Mouse (Mus musculus): ENCODE results near the gene Ulk4. TPM values are rescaled to one million over a fixed set of nuclear protein-coding genes. Genes with fewer than 3 reads are reported as not detected.

Gene Ulk4
- polyA plus RNA-seq, 1 experiment from 2014 or later = 122 TPM

DNA sequence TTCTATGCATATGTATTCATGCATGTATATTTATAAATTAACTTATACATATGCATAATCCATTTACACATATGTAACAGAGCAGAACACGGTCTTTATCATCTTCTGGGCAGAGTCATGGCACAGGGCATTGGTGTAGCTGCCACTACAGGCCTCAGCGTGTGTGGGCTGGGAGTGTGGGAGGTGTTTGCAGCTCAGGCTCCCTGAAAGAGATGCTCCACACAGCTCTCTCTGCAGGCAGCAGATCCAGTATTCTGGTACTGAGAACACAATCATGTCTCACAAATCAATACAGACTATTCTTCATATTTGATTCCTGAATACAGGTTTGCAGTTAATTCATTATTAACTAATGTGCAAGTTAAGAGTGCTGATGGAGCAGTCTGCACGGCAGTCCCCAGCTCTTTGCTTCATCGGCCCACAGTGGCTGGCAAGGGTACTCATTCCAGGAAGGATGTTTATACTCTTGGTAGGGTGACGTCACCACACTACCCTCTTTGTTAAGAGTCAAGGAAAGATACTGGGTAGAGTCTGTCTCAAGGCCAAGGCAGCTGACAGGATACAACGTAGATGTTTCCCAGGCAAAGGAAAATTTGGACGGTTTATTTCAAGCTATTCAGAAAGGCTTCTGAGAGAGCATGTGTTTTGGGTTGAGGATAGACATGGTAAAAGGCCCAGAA, 276.2 kb downstream of the Ulk4 start:
- H3K36me3 ChIP-seq (ENCODE audit: insufficient read depth, low read length) = no peaks in the 10 kb centered on the region
- TF ChIP-seq CTCF (IDR thresholded peaks at IDR 0.05) = no peak
- TF ChIP-seq EP300 (IDR thresholded peaks at IDR 0.05) = peak; percentile 22; the same call in 1 of the 2 replicates
- H3K4me1 ChIP-seq (ENCODE audit: insufficient read depth, low read depth, low read length) = peaks cover 5% of the 10 kb centered on the region
- H3K4me3 ChIP-seq (ENCODE audit: low read depth, low read length) = no peak overlapping the region
- DNase-seq (ENCODE audit: low spot score) (peak; percentile 85), ATAC-seq (peak; percentile 91)
- H3K27ac ChIP-seq (ENCODE audit: low read length) = peak overlapping the region; percentile 81
- 24% methylated on average over 7 of the region's 7 CpGs for WGBS
- H3K4me2 ChIP-seq (replicated peaks; ENCODE audit: low read depth, low read length) = no peak overlapping the region
- no peaks in the 10 kb centered on the region for H3K9me3 ChIP-seq (ENCODE audit: low read length)
- H3K27me3 ChIP-seq (replicated peaks; ENCODE audit: insufficient read depth, low read length) = no peaks in the 10 kb centered on the region
- H3K9ac ChIP-seq (replicated peaks; ENCODE audit: low read depth) = no peak overlapping the region

DNA sequence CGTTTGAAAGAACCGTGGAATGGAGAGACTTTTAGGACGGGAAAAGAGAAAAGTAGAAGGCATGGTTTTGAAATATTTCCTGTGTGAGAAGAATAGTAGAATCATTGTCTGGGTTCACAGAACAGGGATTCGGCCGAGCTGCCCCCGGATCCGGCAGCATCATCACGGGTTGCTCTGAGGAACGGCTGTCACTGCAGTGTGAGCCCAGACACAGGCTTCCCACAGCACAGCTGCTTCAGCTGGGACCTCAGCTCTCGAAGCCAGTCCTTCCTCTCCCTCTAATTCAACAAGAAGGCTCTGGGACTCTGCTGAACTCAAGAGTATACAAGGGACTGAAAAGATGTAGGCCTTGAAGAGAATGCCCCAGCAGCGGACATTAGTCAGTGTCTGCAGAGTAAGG, 278.3 kb downstream of the Ulk4 start:
- TF ChIP-seq EP300 (IDR thresholded peaks at IDR 0.05) = no peak
- TF ChIP-seq CTCF (IDR thresholded peaks at IDR 0.05) = no peak
- 66% methylated on average over 11 of the region's 11 CpGs for WGBS
- ATAC-seq = no peak
- no peaks in the 10 kb centered on the region for H3K36me3 ChIP-seq (ENCODE audit: insufficient read depth, low read length)
- no peak overlapping the region for H3K27ac ChIP-seq (ENCODE audit: low read length)
- no peaks in the 10 kb centered on the region for H3K9me3 ChIP-seq (ENCODE audit: low read length)
- H3K4me1 ChIP-seq (ENCODE audit: insufficient read depth, low read depth, low read length) = peaks cover 5% of the 10 kb centered on the region
- no peak overlapping the region for H3K4me2 ChIP-seq (replicated peaks; ENCODE audit: low read depth, low read length)
- no peak overlapping the region for H3K4me3 ChIP-seq (ENCODE audit: low read depth, low read length)
- DNase-seq (ENCODE audit: low spot score) = no peak
- no peak overlapping the region for H3K9ac ChIP-seq (replicated peaks; ENCODE audit: low read depth)
- no peaks in the 10 kb centered on the region for H3K27me3 ChIP-seq (replicated peaks; ENCODE audit: insufficient read depth, low read length)

DNA sequence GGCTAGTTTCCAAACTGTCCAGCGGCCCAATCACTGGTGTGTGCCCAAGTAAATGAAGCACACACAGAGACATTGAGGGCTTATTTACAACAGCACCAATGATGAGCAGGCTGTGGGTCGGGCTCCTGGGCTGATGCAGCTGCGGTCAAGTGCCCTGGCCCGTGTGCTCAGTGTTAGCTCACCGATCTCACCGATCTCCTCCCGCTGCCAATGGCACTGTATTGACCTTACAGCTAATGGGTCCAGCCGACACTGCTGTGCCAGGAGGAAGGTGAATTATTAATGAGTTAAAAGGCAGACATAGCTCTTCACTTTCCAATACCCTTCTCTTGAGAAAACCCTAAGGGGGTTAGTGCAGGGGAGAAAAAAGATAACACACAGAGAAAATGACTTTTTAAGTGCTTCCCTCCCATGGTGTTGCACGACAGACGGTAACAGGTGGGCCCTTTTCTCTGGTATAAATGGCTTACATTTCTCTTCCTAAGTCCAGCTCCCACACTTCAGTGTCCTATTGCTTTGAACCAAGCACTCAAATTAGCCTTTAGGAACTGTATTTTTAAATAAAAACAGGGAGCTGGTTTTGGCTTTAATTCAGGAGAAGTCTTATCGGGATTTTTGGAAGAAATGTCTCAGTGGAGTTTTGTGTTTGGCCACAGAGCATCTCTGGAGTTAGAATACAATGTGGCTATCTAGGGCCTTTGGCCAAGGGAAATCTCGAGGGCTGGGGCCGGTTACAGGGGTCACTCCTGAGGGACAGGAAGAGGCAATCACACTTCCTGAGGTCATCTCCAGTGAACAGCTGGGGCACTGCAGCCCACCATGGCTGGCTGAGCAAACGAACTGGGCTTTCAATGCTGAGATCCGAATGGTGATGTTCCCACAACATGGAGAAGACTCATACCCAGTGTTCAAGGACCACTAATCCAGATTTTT, 282.5 kb downstream of the Ulk4 start:
- Histone ChIP-seq H3K9me3 (ENCODE audit: low read length) (no peaks in the 10 kb centered on the region), H3K9ac (replicated peaks; ENCODE audit: low read depth) (no peak overlapping the region), H3K36me3 (ENCODE audit: insufficient read depth, low read length) (no peaks in the 10 kb centered on the region), H3K27ac (ENCODE audit: low read length) (no peak overlapping the region), H3K4me3 (ENCODE audit: low read depth, low read length) (no peak overlapping the region), H3K27me3 (replicated peaks; ENCODE audit: insufficient read depth, low read length) (no peaks in the 10 kb centered on the region), H3K4me2 (replicated peaks; ENCODE audit: low read depth, low read length) (no peak overlapping the region), H3K4me1 (ENCODE audit: insufficient read depth, low read depth, low read length) (no peaks in the 10 kb centered on the region)
- DNase-seq (ENCODE audit: low spot score) (no peak), ATAC-seq (no peak)
- TF ChIP-seq EP300 (IDR thresholded peaks at IDR 0.05) (no peak), CTCF (IDR thresholded peaks at IDR 0.05) (no peak)
- WGBS = 49% methylated on average over 15 of the region's 15 CpGs

DNA sequence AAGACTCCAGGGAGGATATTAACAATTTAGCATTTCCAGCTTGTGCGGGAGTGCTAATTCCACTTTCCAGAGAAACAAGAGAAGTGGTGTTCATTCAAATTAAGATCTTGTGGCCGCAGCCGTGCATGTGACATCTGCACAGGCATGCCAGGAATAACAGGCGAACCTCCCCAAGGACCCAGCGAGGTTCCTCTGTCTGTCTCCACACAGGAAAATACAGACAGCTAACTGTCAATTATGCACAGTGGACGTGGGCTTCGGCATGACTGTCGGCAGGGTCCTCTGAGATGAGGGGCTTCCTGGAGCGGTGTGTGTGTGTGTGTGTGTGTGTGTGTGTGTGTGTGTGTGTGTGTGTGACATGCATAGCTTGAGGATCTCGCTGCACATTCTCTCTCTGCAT, 284.0 kb downstream of the Ulk4 start:
- TF ChIP-seq CTCF (IDR thresholded peaks at IDR 0.05) (no peak), EP300 (IDR thresholded peaks at IDR 0.05) (no peak)
- Histone ChIP-seq H3K4me2 (replicated peaks; ENCODE audit: low read depth, low read length) (no peak overlapping the region), H3K27ac (ENCODE audit: low read length) (no peak overlapping the region), H3K27me3 (replicated peaks; ENCODE audit: insufficient read depth, low read length) (no peaks in the 10 kb centered on the region), H3K9me3 (ENCODE audit: low read length) (no peaks in the 10 kb centered on the region), H3K4me3 (ENCODE audit: low read depth, low read length) (no peak overlapping the region), H3K36me3 (ENCODE audit: insufficient read depth, low read length) (no peaks in the 10 kb centered on the region), H3K9ac (replicated peaks; ENCODE audit: low read depth) (no peak overlapping the region), H3K4me1 (ENCODE audit: insufficient read depth, low read depth, low read length) (peaks cover 3% of the 10 kb centered on the region; the same call in 1 of the 2 replicates)
- DNase-seq (ENCODE audit: low spot score) = no peak
- WGBS = 76% methylated on average over 10 of the region's 10 CpGs
- no peak for ATAC-seq

DNA sequence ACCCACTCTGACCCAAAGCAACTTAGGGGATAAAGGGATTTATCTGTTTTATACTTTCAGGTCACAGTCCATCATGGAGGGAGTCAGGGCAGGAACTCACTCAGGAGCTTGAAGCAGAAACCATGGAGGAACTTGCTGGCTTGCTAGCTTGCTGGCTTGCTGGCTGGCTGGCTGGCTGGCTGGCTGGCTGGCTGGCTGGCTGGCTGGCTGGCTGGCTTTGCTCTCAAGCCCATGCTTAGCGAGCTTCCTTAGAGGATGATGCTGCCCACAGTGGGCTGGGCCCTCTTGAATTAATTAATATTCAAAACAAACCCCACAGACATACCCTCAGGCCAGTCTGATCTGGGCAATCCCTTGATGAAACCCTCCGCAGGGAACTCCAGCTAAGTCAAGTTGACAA, 285.2 kb downstream of the Ulk4 start:
- Histone ChIP-seq H3K9me3 (ENCODE audit: low read length) (no peaks in the 10 kb centered on the region), H3K27me3 (replicated peaks; ENCODE audit: insufficient read depth, low read length) (no peaks in the 10 kb centered on the region), H3K36me3 (ENCODE audit: insufficient read depth, low read length) (no peaks in the 10 kb centered on the region), H3K4me2 (replicated peaks; ENCODE audit: low read depth, low read length) (no peak overlapping the region), H3K4me1 (ENCODE audit: insufficient read depth, low read depth, low read length) (peaks cover 3% of the 10 kb centered on the region; the same call in 1 of the 2 replicates), H3K9ac (replicated peaks; ENCODE audit: low read depth) (no peak overlapping the region), H3K4me3 (ENCODE audit: low read depth, low read length) (no peak overlapping the region), H3K27ac (ENCODE audit: low read length) (no peak overlapping the region)
- ATAC-seq (no peak), DNase-seq (ENCODE audit: low spot score) (no peak)
- TF ChIP-seq CTCF (IDR thresholded peaks at IDR 0.05) (no peak), EP300 (IDR thresholded peaks at IDR 0.05) (no peak)
- WGBS = 67% methylated on average over 2 of the region's 2 CpGs

Data from lung, postnatal 0 days (tissue).